Mouse (Mus musculus) layer of hippocampus, adult 2 months (tissue): Measurements from ENCODE around the gene Ghsr. TPM values are rescaled to one million over a fixed set of nuclear protein-coding genes. Genes with fewer than 3 reads are reported as not detected.

Experiments used
- DNase-seq, 2 experiments: peaks; one replicate each; pipeline ENCODE4 v3.0.0; 2022; ENCODE audit warnings: low spot score in 2 of 2
- H3K27ac ChIP-seq: fragments of 200-600 bp; 2 replicates; pipeline ENCODE4 v1.8.1; 2022
- H3K4me3 ChIP-seq: fragments of 200-600 bp; 2 replicates; pipeline ENCODE4 v1.8.1; 2022; ENCODE audit warnings: mild to moderate bottlenecking
- CTCF ChIP-seq: fragments of 200-600 bp; conservative IDR thresholded peaks from 2 replicates; pipeline ENCODE4 v1.8.1; 2022; ENCODE audit warnings: antibody characterized with exemption, mild to moderate bottlenecking, moderate library complexity
- total RNA-seq, 2 experiments: library from RNA; stranded (reverse); gene quantifications; 2 replicates each; pipeline ENCODE4 v1.2.3; 2021

Gene Ghsr
- total RNA-seq, 2 experiments from 2014 or later, result 0.93 to 1.8 TPM

- TF ChIP-seq CTCF, result no peak
- Histone ChIP-seq H3K4me3 (no peak overlapping the region), H3K27ac (no peak overlapping the region)
- DNase-seq, result no peak
Measured at GRCm38 (mm10) chr3:27422521-27422920, 51.4 kb downstream of the Ghsr start.

- no peak for DNase-seq
- no peak for TF ChIP-seq CTCF
- Histone ChIP-seq H3K4me3 (no peak overlapping the region), H3K27ac (no peak overlapping the region)
Measured at GRCm38 (mm10) chr3:27424049-27424667, 53.0 kb downstream of the Ghsr start.

DNA sequence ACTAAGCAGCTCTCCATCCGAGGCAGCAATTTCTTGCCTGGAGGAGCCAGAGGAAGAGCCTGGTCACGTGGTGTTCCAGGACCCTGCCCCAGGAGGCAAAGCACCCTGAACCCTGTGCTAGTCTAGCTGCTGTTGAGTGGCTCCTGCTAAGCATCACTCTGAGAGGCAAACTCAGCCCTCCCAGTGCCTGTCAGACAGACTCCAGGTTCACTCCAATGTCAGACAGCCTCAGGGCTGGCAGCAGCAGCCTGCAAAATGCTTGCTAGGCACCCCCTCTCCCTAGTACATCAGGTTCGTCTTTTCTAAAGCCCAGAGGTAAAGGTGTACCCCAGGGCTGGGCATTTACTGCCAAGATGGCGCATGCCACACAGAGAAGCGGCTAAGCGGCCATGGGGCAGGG, 56.3 kb downstream of the Ghsr start:
- Histone ChIP-seq H3K4me3 (no peak overlapping the region), H3K27ac (no peak overlapping the region)
- DNase-seq, result no peak
- TF ChIP-seq CTCF, result no peak

Other genes with a start within 250 kb of the Ghsr start
- gene Ect2, start 217.5 kb upstream of the Ghsr start, total RNA-seq, result 1 to 10 TPM; 1.7 to 1.9 TPM
- gene Nceh1, start 188.4 kb upstream of the Ghsr start, total RNA-seq, result 100 to 1,000 TPM; 108 to 115 TPM
- gene Tnfsf10, start 54.3 kb upstream of the Ghsr start, total RNA-seq, result 1 to 10 TPM in 1 of 2 experiments, under 1 TPM in 1; 0.83 to 1.4 TPM